8 mouse cellular contexts compared by ENCODE assay signal in genomic region chr15:42962747-42963338, GRCm38 (mm10).
DNase-seq lines count a peak whose midpoint lies in the region; ATAC-seq and TF ChIP-seq lines count a peak whose summit lies in the region.

No protein-coding gene starts in this region.

- H3K4me1 ChIP-seq in ES-E14 (ENCODE audit: control insufficient read depth in 2 of 2, insufficient read depth in 2 of 2, low read length in 2 of 2, poor library complexity in 1 of 2), result no peaks in the 10 kb centered on the region
- H3K4me1 ChIP-seq in embryonic facial prominence, embryonic 11.5 days (ENCODE audit: control insufficient read depth, insufficient read depth, low read length), result no peaks in the 10 kb centered on the region
- no peaks in the 10 kb centered on the region for H3K4me1 ChIP-seq in lung, embryonic 15.5 days

- H3K27me3 ChIP-seq in embryonic facial prominence, embryonic 11.5 days (ENCODE audit: control insufficient read depth, insufficient read depth, low read length), result no peaks in the 10 kb centered on the region
- no peaks in the 10 kb centered on the region for H3K27me3 ChIP-seq in lung, embryonic 15.5 days

- 0 out of 2 replicates have a peak, but pooled peaks have one; percentile 34 for ATAC-seq in embryonic facial prominence, embryonic 11.5 days (replicated peaks; ENCODE audit: insufficient number of reproducible peaks, low FRiP score, low TSS enrichment, low read depth)
- peak; percentile 49; the same call in 1 of the 2 replicates for ATAC-seq in lung, embryonic 15.5 days (ENCODE audit: borderline replicate concordance, extremely low read depth, low FRiP score, low TSS enrichment)

- intact Hi-C loops in heart, postnatal 14 days (cut with DNase I), result loop anchor here (5.0 to 10.0 kb wide), 3 partner anchors 199 to 792 kb away; no protein-coding TSS in a partner anchor

- WGBS in embryonic facial prominence, embryonic 11.5 days, result 13% methylated on average over 11 of the region's 11 CpGs
- 15% methylated on average over 11 of the region's 11 CpGs for WGBS in lung, embryonic 15.5 days

- no peaks in the 10 kb centered on the region for H3K9me3 ChIP-seq in ES-E14 (ENCODE audit: control insufficient read depth, insufficient read depth, low read depth, low read length)
- no peaks in the 10 kb centered on the region for H3K9me3 ChIP-seq in embryonic facial prominence, embryonic 11.5 days (replicated peaks; ENCODE audit: control insufficient read depth, low read length)
- no peaks in the 10 kb centered on the region for H3K9me3 ChIP-seq in lung, embryonic 15.5 days

- peak; percentile 69 for DNase-seq in ES-E14 (ENCODE audit: low read depth, low spot score)
- peak; percentile 66 for DNase-seq in adrenal gland, postnatal 14 days
- DNase-seq in embryonic facial prominence, embryonic 11.5 days (ENCODE audit: low spot score), result peak; percentile 93
- peak; percentile 29 to 68 for DNase-seq in heart, postnatal 14 days
- DNase-seq in layer of hippocampus, adult 11-12 months (ENCODE audit: low spot score), result peak; percentile 78
- DNase-seq in ovary, postnatal 14 days (ENCODE audit: low spot score), result peak; percentile 62
- DNase-seq in spleen, postnatal 14 days (ENCODE audit: low spot score in 2 of 2), result no peak

- no peak overlapping the region for H3K4me3 ChIP-seq in ES-E14 (ENCODE audit: insufficient read depth in 1 of 2, low read depth in 1 of 2, low read length in 2 of 2, poor library complexity in 1 of 2, severe bottlenecking in 1 of 2)
- no peak overlapping the region for H3K4me3 ChIP-seq in embryonic facial prominence, embryonic 11.5 days (ENCODE audit: low read depth, low read length)
- H3K4me3 ChIP-seq in lung, embryonic 15.5 days, result no peak overlapping the region

- H3K9ac ChIP-seq in ES-E14 (ENCODE audit: insufficient read depth, low read depth, low read length, poor library complexity, severe bottlenecking), result no peak overlapping the region
- no peak overlapping the region for H3K9ac ChIP-seq in embryonic facial prominence, embryonic 11.5 days (replicated peaks; ENCODE audit: low read length)
- H3K9ac ChIP-seq in lung, embryonic 15.5 days, result no peak overlapping the region

- in situ Hi-C loops in ES-E14 (cut with MboI; ENCODE audit: low sequenced_read_pairs in 2 of 2, unreplicated experiment in 2 of 2), result no loop called here

- no peak overlapping the region for H3K27ac ChIP-seq in ES-E14 (ENCODE audit: insufficient read depth, low read depth, low read length, poor library complexity, severe bottlenecking)
- no peak overlapping the region for H3K27ac ChIP-seq in embryonic facial prominence, embryonic 11.5 days (replicated peaks; ENCODE audit: low read depth, low read length)
- no peak overlapping the region for H3K27ac ChIP-seq in lung, embryonic 15.5 days

- H3K4me2 ChIP-seq in embryonic facial prominence, embryonic 11.5 days (ENCODE audit: low read depth, low read length), result no peak overlapping the region
- H3K4me2 ChIP-seq in lung, embryonic 15.5 days, result no peak overlapping the region

- no peaks in the 10 kb centered on the region for H3K36me3 ChIP-seq in ES-E14 (ENCODE audit: control insufficient read depth, insufficient read depth, low read length, poor library complexity, severe bottlenecking)
- no peaks in the 10 kb centered on the region for H3K36me3 ChIP-seq in embryonic facial prominence, embryonic 11.5 days (replicated peaks; ENCODE audit: control insufficient read depth, insufficient read depth, low read depth, low read length)
- no peaks in the 10 kb centered on the region for H3K36me3 ChIP-seq in lung, embryonic 15.5 days

TF ChIP-seq in ES-E14, 5 proteins besides CTCF, POLR2A, EP300 and RAD21:
- TF ChIP-seq MAFK (IDR thresholded peaks at IDR 0.05; ENCODE audit: insufficient read depth, low read depth, low read length) (no peak), ZNF384 (IDR thresholded peaks at IDR 0.05; ENCODE audit: low read depth, low read length) (no peak), ZC3H11A (IDR thresholded peaks at IDR 0.05; ENCODE audit: borderline replicate concordance, low read depth, low read length) (peak; percentile 45; the same call in 1 of the 2 replicates), HCFC1 (IDR thresholded peaks at IDR 0.05; ENCODE audit: borderline replicate concordance, insufficient read depth, low read length) (no peak), CHD2 (IDR thresholded peaks at IDR 0.05; ENCODE audit: low read depth, low read length) (no peak)

Comparison
In these comparisons a context has a peak if more than half of its experiments do, and no peak if none do; other contexts are left out.
1. DNase-seq: peak in ES-E14 (single experiment), adrenal gland, postnatal 14 days (single experiment), embryonic facial prominence, embryonic 11.5 days (single experiment), heart, postnatal 14 days (2 of 2), layer of hippocampus, adult 11-12 months (single experiment) and ovary, postnatal 14 days (single experiment); none in spleen, postnatal 14 days (0 of 2).